Mouse (Mus musculus) limb, embryonic 13.5 days (tissue): Measurements from ENCODE around the gene Ssr1. TPM values are rescaled to one million over a fixed set of nuclear protein-coding genes. Genes with fewer than 3 reads are reported as not detected.
A peak's percentile ranks its signal among the peaks of the same experiment; 100 is the strongest.

Source experiments
- ATAC-seq: fragments of 200-750 bp; cut with Nextera tagmentation; 2 replicates; pipeline ENCODE4 v1.8.0; 2017; ENCODE audit warnings: low read depth, moderate number of reproducible peaks, moderate TSS enrichment; ENCODE audit not compliant: low FRiP score
- H3K27ac ChIP-seq: fragments of 300-500 bp; sonication (generic); 2 replicates; pipeline ENCODE4 v1.5.1; 2015; ENCODE audit warnings: inconsistent platforms, mild to moderate bottlenecking, moderate library complexity
- H3K27me3 ChIP-seq: fragments of 300-500 bp; sonication (generic); 2 replicates; pipeline ENCODE4 v1.6.1; 2015; ENCODE audit warnings: mild to moderate bottlenecking, inconsistent platforms
- H3K36me3 ChIP-seq: fragments of 300-500 bp; sonication (generic); 2 replicates; pipeline ENCODE4 v1.6.1; 2015; ENCODE audit warnings: inconsistent platforms, mild to moderate bottlenecking, moderate library complexity
- H3K4me1 ChIP-seq: fragments of 300-500 bp; sonication (generic); 2 replicates; pipeline ENCODE4 v1.6.1; 2015; ENCODE audit warnings: inconsistent platforms
- H3K4me2 ChIP-seq: fragments of 300-500 bp; sonication (generic); replicated peaks from 2 replicates; pipeline ENCODE4 v1.6.1; 2015; ENCODE audit warnings: inconsistent platforms, mild to moderate bottlenecking, moderate library complexity
- H3K4me3 ChIP-seq: fragments of 300-500 bp; sonication (generic); 2 replicates; pipeline ENCODE4 v1.5.1; 2015; ENCODE audit warnings: moderate library complexity, mild to moderate bottlenecking, inconsistent platforms
- H3K9ac ChIP-seq: fragments of 300-500 bp; sonication (generic); 2 replicates; pipeline ENCODE4 v1.6.1; 2015; ENCODE audit warnings: mild to moderate bottlenecking, inconsistent platforms
- H3K9me3 ChIP-seq: fragments of 300-500 bp; sonication (generic); 2 replicates; pipeline ENCODE4 v1.6.1; 2016; ENCODE audit warnings: inconsistent platforms
- WGBS: fragments of 180-500 bp; shearing (Covaris S2); methylation state at CpG from one replicate; pipeline ENCODE4 v1.1.7; 2015; 5-methylcytosine and 5-hydroxymethylcytosine counted together
- polyA plus RNA-seq: library from polyadenylated mRNA; unstranded; fragments of >200 nt; fragmentation: Nextera tagmentation; extraction: Ambion mirVana; gene quantifications from 2 replicates; pipeline ENCODE4 v1.2.1, GENCODE M21; 2015

Gene Ssr1
- 143 and 150 TPM in 2 replicates for polyA plus RNA-seq

DNA sequence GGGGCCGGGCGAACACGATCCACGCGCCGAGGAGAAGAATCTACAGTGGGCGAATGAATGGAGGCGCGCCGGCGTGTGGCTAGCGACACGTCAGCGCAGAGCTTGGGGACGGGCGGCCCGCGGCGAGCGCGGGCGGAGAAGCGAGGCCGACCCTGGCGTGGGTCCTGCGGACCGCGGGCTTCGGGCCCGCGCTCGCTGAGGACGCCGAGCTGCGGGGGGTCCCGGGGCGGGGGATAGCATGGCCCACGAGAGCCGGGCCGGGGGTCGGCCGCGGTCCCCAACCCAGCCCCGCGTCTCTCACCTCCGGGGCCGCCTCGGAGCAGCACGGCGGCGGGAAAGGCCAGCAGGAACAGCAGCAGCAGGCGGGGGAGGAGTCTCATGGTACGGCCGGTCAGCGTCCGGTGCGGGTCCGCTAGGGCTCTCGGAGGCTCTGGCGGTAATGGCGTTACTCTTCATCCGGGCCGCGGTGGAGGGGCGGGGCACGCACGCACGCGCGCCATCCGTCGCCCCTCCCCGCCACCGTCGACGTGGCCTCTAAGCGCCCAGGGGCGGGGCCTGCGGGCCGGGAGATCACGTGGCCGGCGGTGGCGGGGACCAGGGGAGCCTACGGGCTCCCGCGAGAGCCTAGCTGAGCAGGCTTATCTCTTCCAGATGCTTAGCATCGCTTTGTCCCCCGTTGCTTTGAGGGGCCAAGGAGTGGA, at the start of gene Ssr1:
Gene Ssr1 (minus strand): TSS at position 514 of the 701 bp plus-strand sequence.
- H3K4me1 ChIP-seq = peaks cover 9% of the 10 kb centered on the region
- H3K9ac ChIP-seq = peak within 1 kb of the TSS; percentile 96
- under 1% methylated on average over 82 of the region's 89 CpGs for WGBS
- no peaks in the 10 kb centered on the region for H3K27me3 ChIP-seq
- H3K4me2 ChIP-seq = peak within 1 kb of the TSS; percentile 90
- no peaks in the 10 kb centered on the region for H3K9me3 ChIP-seq
- H3K27ac ChIP-seq = peak within 1 kb of the TSS; percentile 93
- peak within 1 kb of the TSS; percentile 93 for H3K4me3 ChIP-seq
- ATAC-seq = peak; percentile 98
- peaks cover 26% of the 10 kb centered on the region for H3K36me3 ChIP-seq

DNA sequence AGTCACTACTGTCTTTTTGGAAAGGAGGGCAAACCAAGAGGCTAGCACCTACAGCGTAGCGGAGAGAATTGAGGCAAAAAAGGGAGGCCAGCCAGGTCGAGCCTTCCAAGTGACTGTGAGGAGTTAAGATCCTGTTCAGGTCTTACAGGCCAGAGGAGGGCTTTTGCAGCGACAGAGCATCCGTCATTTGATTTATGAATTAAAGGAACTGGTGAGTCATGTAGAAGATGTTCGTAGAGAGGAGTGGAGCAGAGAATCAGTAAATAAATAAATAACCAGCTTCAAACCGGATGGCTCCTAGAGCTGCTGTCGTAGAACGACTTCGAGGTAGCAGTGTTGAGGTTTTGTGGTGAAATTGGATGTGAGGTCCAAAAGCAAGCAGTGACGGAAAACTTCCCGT, 43.8 kb upstream of the Ssr1 start:
- Histone ChIP-seq H3K9me3 (no peaks in the 10 kb centered on the region), H3K36me3 (peaks cover 30% of the 10 kb centered on the region), H3K4me3 (peak overlapping the region; percentile 77), H3K4me2 (peak overlapping the region; percentile 96), H3K9ac (peak overlapping the region; percentile 93), H3K27me3 (no peaks in the 10 kb centered on the region), H3K27ac (no peak overlapping the region), H3K4me1 (peaks cover 23% of the 10 kb centered on the region)
- no peak for ATAC-seq
- WGBS = 45% methylated on average over 12 of the region's 12 CpGs

DNA sequence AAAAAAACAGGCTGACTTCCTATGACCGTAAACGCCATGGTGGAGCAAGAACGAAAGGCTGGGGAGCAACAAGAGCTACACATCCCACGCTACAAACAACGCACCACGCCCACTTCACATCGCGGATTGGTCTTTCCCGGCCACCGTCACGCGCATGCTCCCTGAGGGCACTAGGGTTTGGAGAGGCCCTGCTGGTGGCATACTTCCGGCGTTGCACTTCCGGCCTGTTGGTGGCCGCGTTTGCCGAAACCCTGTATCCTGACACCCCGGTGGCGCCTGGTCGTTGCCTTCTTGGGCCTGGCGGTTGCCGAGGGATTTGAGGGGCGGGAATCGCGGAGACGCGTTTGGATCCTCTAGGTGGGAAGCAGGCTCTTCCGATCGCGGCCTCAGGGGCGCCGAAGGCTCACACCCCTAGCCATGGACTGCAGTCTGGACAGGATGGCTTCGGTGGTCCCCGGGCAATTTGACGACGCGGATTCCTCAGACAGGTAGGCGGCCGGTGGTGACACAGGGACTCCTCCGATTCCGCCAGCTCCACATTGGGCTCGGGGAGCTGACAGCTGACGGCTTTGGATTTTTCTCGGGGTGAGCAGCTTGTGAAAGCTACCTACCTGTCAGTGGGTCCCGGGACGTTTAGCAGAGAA, 43.1 kb upstream of the Ssr1 start, which contains the start of gene Cage1:
Gene Cage1 (minus strand): TSS at position 26 of the 644 bp plus-strand sequence.
- ATAC-seq = peak; percentile 96
- Histone ChIP-seq H3K36me3 (peaks cover 25% of the 10 kb centered on the region), H3K27me3 (no peaks in the 10 kb centered on the region), H3K9ac (peak within 1 kb of the TSS; percentile 93), H3K4me2 (peak within 1 kb of the TSS; percentile 96), H3K9me3 (no peaks in the 10 kb centered on the region), H3K27ac (peak within 1 kb of the TSS; percentile 79), H3K4me1 (peaks cover 23% of the 10 kb centered on the region), H3K4me3 (peak within 1 kb of the TSS; percentile 77)
- WGBS = under 1% methylated on average over 47 of the region's 47 CpGs

DNA sequence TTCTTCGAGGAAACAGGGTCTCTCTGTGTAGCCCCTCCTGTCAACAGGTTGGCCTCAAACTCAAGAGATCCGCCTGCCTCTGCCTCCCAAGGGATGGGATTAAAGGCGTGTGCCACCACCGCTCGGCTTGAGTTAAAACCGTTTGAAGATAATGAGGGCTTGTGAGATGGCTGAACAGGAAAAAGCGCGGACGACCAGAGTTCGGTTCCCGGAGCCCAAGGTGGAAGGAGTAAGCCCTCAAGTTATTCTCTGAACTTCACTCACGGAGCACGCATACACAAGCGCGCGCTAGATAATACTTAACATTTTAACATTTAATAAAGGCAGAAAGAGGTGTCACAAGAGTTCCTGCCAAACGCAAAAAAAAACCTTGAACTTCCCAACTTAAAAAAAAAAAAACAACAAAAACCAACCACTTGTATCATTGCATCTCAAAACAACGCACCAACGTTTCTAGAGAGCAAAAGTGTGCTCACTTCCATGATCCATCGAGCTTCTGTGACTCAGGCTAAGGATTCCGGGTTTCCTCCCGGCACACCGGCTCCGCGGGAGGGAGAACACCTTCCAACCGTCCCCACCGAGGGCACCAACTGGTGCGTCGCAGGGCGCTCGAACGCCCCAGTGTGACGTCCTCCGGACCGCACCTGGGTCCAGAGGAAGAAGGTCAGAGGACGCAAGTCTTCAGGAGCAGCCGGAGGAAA, 42.5 kb upstream of the Ssr1 start, which contains the start of gene Riok1:
Gene Riok1 (plus strand): TSS at position 653 of the 701 bp plus-strand sequence.
- peak within 1 kb of the TSS; percentile 96 for H3K4me2 ChIP-seq
- peak; percentile 74 for ATAC-seq
- H3K4me1 ChIP-seq = peaks cover 23% of the 10 kb centered on the region
- H3K9ac ChIP-seq = peak within 1 kb of the TSS; percentile 93
- H3K36me3 ChIP-seq = peaks cover 19% of the 10 kb centered on the region
- H3K9me3 ChIP-seq = no peaks in the 10 kb centered on the region
- peak within 1 kb of the TSS; percentile 79 for H3K27ac ChIP-seq
- H3K27me3 ChIP-seq = no peaks in the 10 kb centered on the region
- H3K4me3 ChIP-seq = peak within 1 kb of the TSS; percentile 77
- 10% methylated on average over 37 of the region's 37 CpGs for WGBS

DNA sequence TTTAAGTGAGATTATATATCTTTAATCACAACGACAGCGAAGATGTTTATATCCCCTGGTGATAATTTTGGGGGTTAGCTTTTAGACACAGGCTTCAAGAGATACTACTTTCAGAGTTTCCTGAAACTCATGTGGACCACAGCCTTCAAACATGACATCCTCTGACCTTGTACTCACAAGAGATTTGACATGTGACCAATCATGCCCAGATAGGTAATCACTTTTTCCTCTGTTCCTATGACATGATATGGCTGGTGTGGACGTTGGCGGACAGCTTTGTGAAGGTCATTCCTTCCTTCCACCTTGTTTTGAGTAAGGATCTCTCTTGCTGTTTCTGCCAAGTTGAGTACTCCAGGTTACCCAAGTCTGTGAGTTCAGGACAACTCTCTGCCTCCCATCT, 34.4 kb upstream of the Ssr1 start:
- WGBS = 79% methylated on average over 4 of the region's 4 CpGs
- no peaks in the 10 kb centered on the region for H3K9me3 ChIP-seq
- ATAC-seq = no peak

DNA sequence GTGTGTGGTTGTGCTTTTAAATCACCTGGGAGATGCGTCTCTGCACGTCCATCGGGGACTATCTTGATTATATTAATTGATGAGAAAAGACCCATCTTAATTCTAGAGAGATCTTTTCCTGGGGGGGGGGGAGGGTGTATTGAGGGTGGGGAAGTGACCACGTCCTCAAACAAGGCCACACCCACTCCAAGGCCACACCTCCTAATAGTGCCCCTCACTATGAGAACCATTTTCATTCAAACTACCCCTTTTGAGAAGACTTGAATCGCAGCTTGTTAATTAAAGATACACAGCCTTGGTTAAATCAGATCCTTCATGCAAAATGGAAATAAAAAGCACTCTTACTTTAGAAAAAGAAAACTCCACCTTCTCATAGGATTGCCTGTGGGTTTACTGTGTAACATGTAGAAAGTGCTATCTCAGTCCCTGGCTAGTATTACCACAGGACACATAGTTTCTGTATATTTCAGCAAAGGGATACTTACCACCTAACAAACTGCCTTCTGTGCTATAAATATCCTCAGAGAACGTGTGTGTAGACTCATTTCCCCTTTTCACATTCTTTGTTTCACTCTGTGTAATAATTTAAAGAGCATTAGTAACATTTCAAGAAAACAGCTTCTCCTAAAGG, 33.7 kb upstream of the Ssr1 start:
- H3K4me1 ChIP-seq = no peaks in the 10 kb centered on the region
- WGBS = 66% methylated on average over 6 of the region's 6 CpGs

More for the DNA sequence above, 34.4 kb upstream of the Ssr1 start:
- no peak overlapping the region for H3K27ac ChIP-seq
- no peaks in the 10 kb centered on the region for H3K27me3 ChIP-seq
- no peaks in the 10 kb centered on the region for H3K36me3 ChIP-seq
- H3K9ac ChIP-seq = no peak overlapping the region
- no peaks in the 10 kb centered on the region for H3K4me1 ChIP-seq
- no peak overlapping the region for H3K4me2 ChIP-seq
- no peak overlapping the region for H3K4me3 ChIP-seq

DNA sequence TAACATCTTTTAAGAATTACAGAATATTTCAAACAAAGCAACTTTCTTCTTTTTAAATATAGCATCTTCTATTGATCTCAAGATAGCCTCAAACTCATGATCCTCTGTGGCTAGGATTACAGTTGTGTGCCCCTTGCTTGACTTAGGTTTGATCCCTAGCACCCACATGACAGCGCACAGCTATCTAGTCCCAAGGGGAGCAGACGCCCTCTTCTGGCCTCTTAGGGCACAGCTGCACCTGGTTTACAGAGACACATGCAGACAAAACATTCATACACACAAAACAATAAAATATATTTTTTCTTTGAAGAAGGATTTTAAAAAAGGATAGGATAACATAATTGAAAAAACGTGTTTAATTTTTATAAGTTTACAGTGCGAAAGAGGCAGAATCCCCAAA, 31.9 kb upstream of the Ssr1 start:
- no peak overlapping the region for H3K27ac ChIP-seq
- H3K36me3 ChIP-seq = no peaks in the 10 kb centered on the region
- no peaks in the 10 kb centered on the region for H3K27me3 ChIP-seq
- 48% methylated on average over 4 of the region's 4 CpGs for WGBS
- no peak overlapping the region for H3K4me3 ChIP-seq
- H3K9me3 ChIP-seq = no peaks in the 10 kb centered on the region
- no peak overlapping the region for H3K9ac ChIP-seq
- no peaks in the 10 kb centered on the region for H3K4me1 ChIP-seq
- no peak for ATAC-seq
- H3K4me2 ChIP-seq = no peak overlapping the region

More for the DNA sequence above, 33.7 kb upstream of the Ssr1 start:
- no peaks in the 10 kb centered on the region for H3K9me3 ChIP-seq
- H3K9ac ChIP-seq = no peak overlapping the region
- H3K4me2 ChIP-seq = no peak overlapping the region
- H3K27me3 ChIP-seq = no peaks in the 10 kb centered on the region
- no peak overlapping the region for H3K4me3 ChIP-seq
- no peaks in the 10 kb centered on the region for H3K36me3 ChIP-seq
- H3K27ac ChIP-seq = no peak overlapping the region
- ATAC-seq = no peak

DNA sequence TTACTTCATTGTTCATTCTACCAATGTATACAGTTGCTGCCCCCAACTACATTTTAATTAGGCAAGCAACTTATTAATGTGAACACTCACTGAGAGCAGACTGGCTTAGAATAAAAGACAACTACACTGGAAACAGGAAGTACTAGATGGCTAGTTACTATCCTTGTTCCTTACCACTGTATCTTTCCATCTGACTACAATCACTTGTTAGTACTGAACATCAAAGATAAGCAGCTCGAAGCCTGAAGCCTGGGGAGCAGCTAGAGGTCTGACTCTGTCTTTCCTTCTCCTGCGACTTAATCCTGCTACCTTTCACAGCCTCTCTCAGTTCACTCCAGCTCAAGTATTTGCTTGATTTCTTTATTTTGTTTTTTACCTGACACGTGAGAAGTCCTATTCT, 24.8 kb upstream of the Ssr1 start:
- 69% methylated on average over 3 of the region's 3 CpGs for WGBS
- Histone ChIP-seq H3K36me3 (no peaks in the 10 kb centered on the region), H3K4me3 (no peak overlapping the region), H3K9ac (no peak overlapping the region), H3K4me1 (no peaks in the 10 kb centered on the region), H3K27me3 (no peaks in the 10 kb centered on the region), H3K9me3 (no peaks in the 10 kb centered on the region; the same call in 1 of the 2 replicates), H3K27ac (no peak overlapping the region), H3K4me2 (no peak overlapping the region)
- ATAC-seq = no peak

DNA sequence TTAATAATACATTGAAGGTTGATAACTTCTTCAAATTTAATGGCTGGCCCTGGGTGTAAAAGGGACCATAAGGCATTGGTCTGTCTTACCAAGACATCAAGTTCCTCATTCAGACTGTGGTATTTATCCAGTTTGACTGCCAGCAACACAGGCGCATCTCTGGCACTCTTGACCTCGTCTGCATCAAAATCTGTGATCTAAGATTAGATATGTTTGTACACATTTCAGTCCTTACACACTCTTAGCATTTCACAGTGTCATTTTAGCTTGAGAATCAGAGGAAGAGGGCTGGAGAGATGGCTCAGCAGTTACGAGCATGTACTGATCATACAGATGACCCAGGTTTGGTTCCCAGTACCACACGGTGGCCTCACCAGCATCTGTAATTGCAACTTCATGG, 21.6 kb upstream of the Ssr1 start:
- Histone ChIP-seq H3K9me3 (no peaks in the 10 kb centered on the region; the same call in 1 of the 2 replicates), H3K36me3 (no peaks in the 10 kb centered on the region), H3K4me2 (no peak overlapping the region), H3K4me3 (no peak overlapping the region), H3K4me1 (no peaks in the 10 kb centered on the region), H3K9ac (no peak overlapping the region), H3K27me3 (no peaks in the 10 kb centered on the region), H3K27ac (no peak overlapping the region)
- ATAC-seq = no peak
- 93% methylated on average over 4 of the region's 4 CpGs for WGBS

DNA sequence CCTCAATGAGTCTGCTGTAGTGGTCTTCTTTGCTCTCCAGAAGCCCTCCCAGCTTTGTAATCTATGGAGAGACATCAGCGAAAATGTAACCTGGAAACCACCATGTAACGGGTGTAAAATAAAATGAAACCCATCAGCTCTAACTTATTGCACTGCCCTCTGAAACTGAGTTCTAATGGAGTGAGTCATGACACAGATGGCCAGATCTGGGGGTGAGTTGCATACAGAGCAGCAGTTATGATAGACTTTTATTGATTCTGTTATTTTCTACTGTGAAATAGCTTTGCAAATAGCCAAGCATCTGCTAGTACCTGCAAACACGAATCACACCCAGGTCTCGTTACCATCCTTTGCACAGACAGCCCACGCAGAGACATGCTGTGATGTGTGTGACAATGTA, 18.4 kb upstream of the Ssr1 start:
- 80% methylated on average over 5 of the region's 5 CpGs for WGBS
- Histone ChIP-seq H3K4me1 (no peaks in the 10 kb centered on the region), H3K27me3 (no peaks in the 10 kb centered on the region), H3K9ac (no peak overlapping the region), H3K4me2 (no peak overlapping the region), H3K27ac (no peak overlapping the region), H3K36me3 (no peaks in the 10 kb centered on the region), H3K9me3 (no peaks in the 10 kb centered on the region; the same call in 1 of the 2 replicates), H3K4me3 (no peak overlapping the region)
- ATAC-seq = no peak

DNA sequence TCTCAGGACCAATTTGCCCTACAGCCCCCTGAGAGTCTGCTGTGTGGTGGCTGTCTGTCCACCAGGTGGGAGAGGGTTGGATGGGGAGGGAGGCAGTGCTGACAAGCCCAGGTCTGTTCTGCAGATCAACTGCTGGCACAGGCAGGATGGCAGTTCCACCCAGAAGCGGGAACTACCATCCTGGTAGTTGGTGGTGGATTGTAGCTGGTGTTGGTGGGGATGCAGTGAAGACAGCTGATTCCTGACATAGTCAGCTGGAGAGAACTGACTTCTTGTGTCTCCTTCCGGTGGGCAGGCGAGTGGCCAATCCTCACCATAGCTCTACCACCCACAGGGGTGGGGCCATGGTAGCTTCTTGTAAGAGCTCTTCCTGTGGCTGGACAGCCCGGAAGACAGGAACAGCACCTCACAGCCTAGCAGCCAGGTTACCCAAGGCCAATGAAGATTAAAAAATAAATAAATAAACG, 16.5 kb upstream of the Ssr1 start:
- no peaks in the 10 kb centered on the region for H3K27me3 ChIP-seq
- no peak overlapping the region for H3K4me3 ChIP-seq
- H3K9ac ChIP-seq = no peak overlapping the region
- no peaks in the 10 kb centered on the region for H3K36me3 ChIP-seq
- WGBS = 77% methylated on average over 5 of the region's 5 CpGs
- H3K4me1 ChIP-seq = no peaks in the 10 kb centered on the region
- no peaks in the 10 kb centered on the region; the same call in 1 of the 2 replicates for H3K9me3 ChIP-seq
- ATAC-seq = no peak
- no peak overlapping the region for H3K27ac ChIP-seq
- H3K4me2 ChIP-seq = no peak overlapping the region
